In the genomic region with DNA sequence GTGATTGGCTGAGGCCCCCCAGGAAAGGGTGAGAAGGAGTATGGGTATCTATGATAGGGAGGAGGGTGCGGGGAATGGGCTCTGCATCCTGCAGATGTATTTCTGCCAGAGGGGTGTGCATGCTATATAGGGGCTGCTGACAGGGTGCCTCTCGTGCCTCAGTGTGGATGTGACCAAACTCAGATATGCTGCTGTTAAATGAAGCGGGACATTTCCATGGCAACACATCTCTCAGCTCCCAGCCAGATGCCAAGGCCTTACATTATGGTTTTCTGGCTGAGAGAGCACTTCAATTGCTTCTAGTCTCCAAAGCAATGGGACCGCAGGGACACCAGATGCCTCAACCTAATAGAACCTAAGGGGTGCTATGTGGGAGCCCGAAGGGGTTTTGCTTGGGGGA, we compare ENCODE assay signal across 11 mouse cellular contexts. TPM values are rescaled to one million over a fixed set of nuclear protein-coding genes. Genes with fewer than 3 reads are reported as not detected.
DNase-seq lines count a peak whose midpoint lies in the region; ATAC-seq and TF ChIP-seq lines count a peak whose summit lies in the region.
"Had no signal": no experiment of that assay in that cellular context is flagged by ENCODE, and none has a peak within 500 bp of the region (broad histone marks: within the 10 kb centered on the region; RNA-seq: fewer than 3 reads in every experiment).

No protein-coding gene starts in this region.

- 27% methylated on average over 5 of the region's 5 CpGs for WGBS in forebrain, postnatal 0 days
- WGBS in midbrain, embryonic 15.5 days, result 30% methylated on average over 5 of the region's 5 CpGs
- WGBS in heart, adult 2 months, result 83% methylated on average over 5 of the region's 5 CpGs
- WGBS in kidney, adult 2 months, result 67% methylated on average over 5 of the region's 5 CpGs

- H3K9ac ChIP-seq in forebrain, postnatal 0 days, result no peak overlapping the region
- no peak overlapping the region for H3K9ac ChIP-seq in midbrain, embryonic 15.5 days
- H3K9ac ChIP-seq in heart, adult 2 months (ENCODE audit: low read depth, low read length), result no peak overlapping the region
- H3K9ac ChIP-seq: lung, embryonic 15.5 days had no signal

- no peaks in the 10 kb centered on the region for H3K27me3 ChIP-seq in forebrain, postnatal 0 days (ENCODE audit: insufficient read depth, low read length)
- no peaks in the 10 kb centered on the region for H3K27me3 ChIP-seq in midbrain, embryonic 15.5 days (replicated peaks)
- no peaks in the 10 kb centered on the region for H3K27me3 ChIP-seq in heart, adult 2 months (ENCODE audit: control insufficient read depth, insufficient read depth, low read length)
- no peaks in the 10 kb centered on the region for H3K27me3 ChIP-seq in kidney, adult 2 months (replicated peaks; ENCODE audit: control insufficient read depth, insufficient read depth, low read length)
- H3K27me3 ChIP-seq: lung, embryonic 15.5 days had no signal

- no peak for TF ChIP-seq POLR2A in heart, adult 2 months (IDR thresholded peaks at IDR 0.05; ENCODE audit: insufficient read depth, low read depth, low read length)
- TF ChIP-seq POLR2A in kidney, adult 2 months (IDR thresholded peaks at IDR 0.05; ENCODE audit: low read depth, low read length), result no peak

- H3K4me1 ChIP-seq in forebrain, postnatal 0 days (ENCODE audit: insufficient read depth), result peaks cover 6% of the 10 kb centered on the region
- H3K4me1 ChIP-seq in midbrain, embryonic 15.5 days, result peaks cover 9% of the 10 kb centered on the region
- H3K4me1 ChIP-seq in heart, adult 2 months (ENCODE audit: control insufficient read depth, insufficient read depth, low read length), result peaks cover 1% of the 10 kb centered on the region; the same call in 1 of the 2 replicates
- H3K4me1 ChIP-seq in kidney, adult 2 months (ENCODE audit: control insufficient read depth, insufficient read depth, low read length), result no peaks in the 10 kb centered on the region
- H3K4me1 ChIP-seq: lung, embryonic 15.5 days had no signal

- DNase-seq in cerebellum, postnatal 14 days, result peak; percentile 12 to 20
- DNase-seq in cerebellum, adult 11 months, result no peak
- peak; percentile 66 for DNase-seq in Muller cell, postnatal 12 days (ENCODE audit: inconsistent ontology term)
- DNase-seq in forebrain, postnatal 0 days, result peak; percentile 69
- no peak for DNase-seq in heart, adult 2 months
- no peak for DNase-seq in kidney, adult 2 months
- DNase-seq in cerebellum, postnatal 25 days, result no peak
- DNase-seq: gastrocnemius, postnatal 25 days; heart, postnatal 36 days had no signal

- intact Hi-C loops in heart, adult 2 months (cut with DNase I), result no loop called here

- H3K79me2 ChIP-seq in heart, adult 2 months (replicated peaks; ENCODE audit: control insufficient read depth, insufficient read depth, low read length), result no peaks in the 10 kb centered on the region

- ATAC-seq in forebrain, postnatal 0 days, result peak; percentile 89
- ATAC-seq in midbrain, embryonic 15.5 days (replicated peaks), result peak; percentile 85

- H3K4me3 ChIP-seq in forebrain, postnatal 0 days (ENCODE audit: low read depth, low read length), result no peak overlapping the region
- no peak overlapping the region for H3K4me3 ChIP-seq in midbrain, embryonic 15.5 days
- no peak overlapping the region for H3K4me3 ChIP-seq in heart, adult 2 months
- H3K4me3 ChIP-seq in kidney, adult 2 months (ENCODE audit: insufficient read depth, low read depth, low read length), result no peak overlapping the region
- H3K4me3 ChIP-seq: lung, embryonic 15.5 days had no signal

- no peak for TF ChIP-seq CTCF in forebrain, postnatal 0 days (IDR thresholded peaks at IDR 0.05; ENCODE audit: low read depth)
- TF ChIP-seq CTCF in heart, adult 2 months (IDR thresholded peaks at IDR 0.05), result no peak
- no peak for TF ChIP-seq CTCF in kidney, adult 2 months (conservative IDR thresholded peaks at IDR 0.05; ENCODE audit: insufficient read depth, insufficient read length, low read depth, low read length)

- peak overlapping the region; percentile 75 for H3K27ac ChIP-seq in forebrain, postnatal 0 days (ENCODE audit: low read depth, low read length)
- peak overlapping the region; percentile 67 for H3K27ac ChIP-seq in midbrain, embryonic 15.5 days
- no peak overlapping the region for H3K27ac ChIP-seq in heart, adult 2 months
- H3K27ac ChIP-seq in kidney, adult 2 months (ENCODE audit: insufficient read depth, low read depth, low read length), result no peak overlapping the region
- H3K27ac ChIP-seq: lung, embryonic 15.5 days had no signal

- no peaks in the 10 kb centered on the region for H3K9me3 ChIP-seq in forebrain, postnatal 0 days (ENCODE audit: low read length)
- H3K9me3 ChIP-seq in midbrain, embryonic 15.5 days, result no peaks in the 10 kb centered on the region
- H3K9me3 ChIP-seq: lung, embryonic 15.5 days had no signal

- no peak overlapping the region for H3K4me2 ChIP-seq in forebrain, postnatal 0 days (ENCODE audit: low read depth)
- no peak overlapping the region for H3K4me2 ChIP-seq in midbrain, embryonic 15.5 days
- H3K4me2 ChIP-seq: lung, embryonic 15.5 days had no signal

- no peak for TF ChIP-seq EP300 in heart, adult 2 months (IDR thresholded peaks at IDR 0.05; ENCODE audit: insufficient read depth, low read depth, low read length)

- no peaks in the 10 kb centered on the region for H3K36me3 ChIP-seq in forebrain, postnatal 0 days (ENCODE audit: insufficient read depth)
- no peaks in the 10 kb centered on the region for H3K36me3 ChIP-seq in midbrain, embryonic 15.5 days (replicated peaks)
- no peaks in the 10 kb centered on the region for H3K36me3 ChIP-seq in heart, adult 2 months (ENCODE audit: control insufficient read depth, insufficient read depth, low read length)
- H3K36me3 ChIP-seq in kidney, adult 2 months (ENCODE audit: control insufficient read depth, insufficient read depth, low read length), result no peaks in the 10 kb centered on the region

RNA-seq across cellular contexts. Expression of gene Slirp, which starts 24.8 kb away (rescaled TPM):
- total RNA-seq in forebrain, postnatal 0 days (2014; rRNA removed), result 63.9 and 86.4 TPM in 2 replicates
- 208 and 262 TPM in 2 replicates for polyA plus RNA-seq in forebrain, postnatal 0 days (2015; fragmentation: Nextera tagmentation; extraction: Ambion mirVana)
- 222 and 229 TPM in 2 replicates for polyA plus RNA-seq in midbrain, embryonic 15.5 days (2015; fragmentation: Nextera tagmentation; extraction: Ambion mirVana)
- 100 to 1,000 TPM; 169 to 173 TPM for total RNA-seq in heart, adult 2 months (2021)
- 32.1 and 49.0 TPM in 2 replicates for polyA plus RNA-seq in heart, adult 2 months (2012; rRNA removed)
- 27.7 and 40.0 TPM in 2 replicates for polyA plus RNA-seq in kidney, adult 2 months (2012; rRNA removed)

RNA-seq across cellular contexts. Expression of gene Alkbh1, which starts 24.9 kb away (rescaled TPM):
- total RNA-seq in forebrain, postnatal 0 days (2014; rRNA removed), result 40.1 and 40.4 TPM in 2 replicates
- 18.0 and 28.6 TPM in 2 replicates for polyA plus RNA-seq in forebrain, postnatal 0 days (2015; fragmentation: Nextera tagmentation; extraction: Ambion mirVana)
- polyA plus RNA-seq in midbrain, embryonic 15.5 days (2015; fragmentation: Nextera tagmentation; extraction: Ambion mirVana), result 39.0 and 47.3 TPM in 2 replicates
- 10 to 100 TPM in 1 of 2 experiments, 1 to 10 TPM in 1; 9.6 to 11.5 TPM for total RNA-seq in heart, adult 2 months (2021)
- 7.6 and 11.9 TPM in 2 replicates for polyA plus RNA-seq in heart, adult 2 months (2012; rRNA removed)
- 9.2 and 10.4 TPM in 2 replicates for polyA plus RNA-seq in kidney, adult 2 months (2012; rRNA removed)

RNA-seq across cellular contexts. Expression of gene Sptlc2, which starts 30.8 kb away (rescaled TPM):
- 53.5 and 69.2 TPM in 2 replicates for total RNA-seq in forebrain, postnatal 0 days (2014; rRNA removed)
- 73.1 and 84.9 TPM in 2 replicates for polyA plus RNA-seq in forebrain, postnatal 0 days (2015; fragmentation: Nextera tagmentation; extraction: Ambion mirVana)
- polyA plus RNA-seq in midbrain, embryonic 15.5 days (2015; fragmentation: Nextera tagmentation; extraction: Ambion mirVana), result 59.4 and 68.5 TPM in 2 replicates
- total RNA-seq in heart, adult 2 months (2021), result 10 to 100 TPM; 21.1 to 23.1 TPM
- 5.0 and 9.8 TPM in 2 replicates for polyA plus RNA-seq in heart, adult 2 months (2012; rRNA removed)
- polyA plus RNA-seq in kidney, adult 2 months (2012; rRNA removed), result 24.8 and 35.0 TPM in 2 replicates

RNA-seq across cellular contexts. Expression of gene Snw1, which starts 53.2 kb away (rescaled TPM):
- total RNA-seq in forebrain, postnatal 0 days (2014; rRNA removed), result 72.2 and 79.6 TPM in 2 replicates
- 95.6 and 109 TPM in 2 replicates for polyA plus RNA-seq in forebrain, postnatal 0 days (2015; fragmentation: Nextera tagmentation; extraction: Ambion mirVana)
- polyA plus RNA-seq in midbrain, embryonic 15.5 days (2015; fragmentation: Nextera tagmentation; extraction: Ambion mirVana), result 103 and 106 TPM in 2 replicates
- total RNA-seq in heart, adult 2 months (2021), result 10 to 100 TPM; 42.3 to 46.1 TPM
- polyA plus RNA-seq in heart, adult 2 months (2012; rRNA removed), result 8.5 and 15.6 TPM in 2 replicates
- 10.5 and 13.6 TPM in 2 replicates for polyA plus RNA-seq in kidney, adult 2 months (2012; rRNA removed)

Comparison
In these comparisons a context has a peak if more than half of its experiments do, and no peak if none do; other contexts are left out.
1. DNase-seq: peak in cerebellum, postnatal 14 days (2 of 2), Muller cell, postnatal 12 days (single experiment) and forebrain, postnatal 0 days (single experiment); none in cerebellum, adult 11 months (single experiment), heart, adult 2 months (0 of 2), kidney, adult 2 months (single experiment) and cerebellum, postnatal 25 days (0 of 2).
2. H3K27ac ChIP-seq: peak in forebrain, postnatal 0 days (single experiment) and midbrain, embryonic 15.5 days (single experiment); none in heart, adult 2 months (single experiment) and kidney, adult 2 months (single experiment).